Mouse (Mus musculus): ENCODE data around the gene Gm5741. TPM values are rescaled to one million over a fixed set of nuclear protein-coding genes. Genes with fewer than 3 reads are reported as not detected.

The Gm5741 gene
- 0.51 TPM in 1 of 2 replicates, not detected in the other for polyA plus RNA-seq (2015; fragmentation: Nextera tagmentation; extraction: Ambion mirVana)

GRCm38 (mm10) chr8:85067982-85068381 is at the start of gene Gm5741:
Gm5741 (minus strand) TSS chr8:85067982.

GRCm38 (mm10) chr8:85083108-85083813 is 15.5 kb upstream of the Gm5741 start, which contains the start of gene Man2b1:
Man2b1 (plus strand) TSS chr8:85083270.

GRCm38 (mm10) chr8:85081216-85081555 is 13.4 kb upstream of the Gm5741 start, which contains the start of gene Wdr83:
Wdr83 (minus strand) TSS chr8:85081306.

GRCm38 (mm10) chr8:85080532-85081215 is 12.9 kb upstream of the Gm5741 start, which contains the start of gene Wdr83os:
Wdr83os (plus strand) TSS chr8:85080740.

GRCm38 (mm10) chr8:85071514-85072281 is 3.9 kb upstream of the Gm5741 start, which contains the start of gene Dhps:
Dhps (plus strand) TSS chr8:85071757.

GRCm38 (mm10) chr8:85059879-85060616 is 7.7 kb downstream of the Gm5741 start, which contains the start of gene Fbxw9:
Fbxw9 (plus strand) TSS chr8:85060055.

GRCm38 (mm10) chr8:85036718-85037365 is 30.9 kb downstream of the Gm5741 start, which contains the start of gene Tnpo2:
Tnpo2 (plus strand) TSS chr8:85036915.

GRCm38 (mm10) chr8:85026670-85027515 is 40.9 kb downstream of the Gm5741 start, which contains the start of gene Trir:
Trir (plus strand) TSS chr8:85026823.

GRCm38 (mm10) chr8:85025098-85025932 is 42.5 kb downstream of the Gm5741 start, which contains the start of gene Asna1:
Asna1 (minus strand) TSS chr8:85025281.

Other genes starting within 250 kb of the Gm5741 start
- 3.4 and 3.7 TPM in 2 replicates for gene Dand5, start 245.2 kb downstream of the Gm5741 start, polyA plus RNA-seq (2015; fragmentation: Nextera tagmentation; extraction: Ambion mirVana)
- 42.0 and 45.4 TPM in 2 replicates for gene Gadd45gip1, start 236.5 kb downstream of the Gm5741 start, polyA plus RNA-seq (2015; fragmentation: Nextera tagmentation; extraction: Ambion mirVana)
- gene Rad23a, start 227.3 kb downstream of the Gm5741 start, polyA plus RNA-seq (2015; fragmentation: Nextera tagmentation; extraction: Ambion mirVana), result 257 and 273 TPM in 2 replicates
- gene Calr, start 221.0 kb downstream of the Gm5741 start, polyA plus RNA-seq (2015; fragmentation: Nextera tagmentation; extraction: Ambion mirVana), result 262 and 293 TPM in 2 replicates
- gene Farsa, start 211.0 kb downstream of the Gm5741 start, polyA plus RNA-seq (2015; fragmentation: Nextera tagmentation; extraction: Ambion mirVana), result 63.1 and 64.4 TPM in 2 replicates
- 100 and 115 TPM in 2 replicates for gene Syce2, start 195.9 kb downstream of the Gm5741 start, polyA plus RNA-seq (2015; fragmentation: Nextera tagmentation; extraction: Ambion mirVana)
- gene Gcdh, start 174.1 kb downstream of the Gm5741 start, polyA plus RNA-seq (2015; fragmentation: Nextera tagmentation; extraction: Ambion mirVana), result 22.5 and 24.8 TPM in 2 replicates
- 323 and 405 TPM in 2 replicates for gene Klf1, start 166.1 kb downstream of the Gm5741 start, polyA plus RNA-seq (2015; fragmentation: Nextera tagmentation; extraction: Ambion mirVana)
- gene Dnase2a, start 159.4 kb downstream of the Gm5741 start, polyA plus RNA-seq (2015; fragmentation: Nextera tagmentation; extraction: Ambion mirVana), result 29.2 TPM in 2 replicates
- 0.22 and 0.30 TPM in 2 replicates for gene Mast1, start 130.6 kb downstream of the Gm5741 start, polyA plus RNA-seq (2015; fragmentation: Nextera tagmentation; extraction: Ambion mirVana)
- 0.19 TPM in 1 of 2 replicates, not detected in the other for gene Rtbdn, start 121.0 kb downstream of the Gm5741 start, polyA plus RNA-seq (2015; fragmentation: Nextera tagmentation; extraction: Ambion mirVana)
- gene Gm49661, start 98.5 kb downstream of the Gm5741 start, polyA plus RNA-seq (2015; fragmentation: Nextera tagmentation; extraction: Ambion mirVana), result not detected in 2 replicates
- gene Prdx2, start 98.4 kb downstream of the Gm5741 start, polyA plus RNA-seq (2015; fragmentation: Nextera tagmentation; extraction: Ambion mirVana), result 1,795 and 2,054 TPM in 2 replicates
- 139 and 165 TPM in 2 replicates for gene Rnaseh2a, start 98.2 kb downstream of the Gm5741 start, polyA plus RNA-seq (2015; fragmentation: Nextera tagmentation; extraction: Ambion mirVana)
- gene Junb, start 89.3 kb downstream of the Gm5741 start, polyA plus RNA-seq (2015; fragmentation: Nextera tagmentation; extraction: Ambion mirVana), result 22.6 and 26.1 TPM in 2 replicates
- 5.2 and 5.7 TPM in 2 replicates for gene Hook2, start 77.4 kb downstream of the Gm5741 start, polyA plus RNA-seq (2015; fragmentation: Nextera tagmentation; extraction: Ambion mirVana)
- gene Best2, start 53.5 kb downstream of the Gm5741 start, polyA plus RNA-seq (2015; fragmentation: Nextera tagmentation; extraction: Ambion mirVana), result 0.08 TPM in 1 of 2 replicates, not detected in the other
- 59.9 and 62.1 TPM in 2 replicates for gene Asna1, start 42.7 kb downstream of the Gm5741 start, polyA plus RNA-seq (2015; fragmentation: Nextera tagmentation; extraction: Ambion mirVana)
- gene Trir, start 41.2 kb downstream of the Gm5741 start, polyA plus RNA-seq (2015; fragmentation: Nextera tagmentation; extraction: Ambion mirVana), result 96.0 and 106 TPM in 2 replicates
- gene Tnpo2, start 31.1 kb downstream of the Gm5741 start, polyA plus RNA-seq (2015; fragmentation: Nextera tagmentation; extraction: Ambion mirVana), result 16.3 and 17.1 TPM in 2 replicates
- 7.7 and 11.9 TPM in 2 replicates for gene Fbxw9, start 7.9 kb downstream of the Gm5741 start, polyA plus RNA-seq (2015; fragmentation: Nextera tagmentation; extraction: Ambion mirVana)
- 34.8 and 37.4 TPM in 2 replicates for gene Dhps, start 3.8 kb upstream of the Gm5741 start, polyA plus RNA-seq (2015; fragmentation: Nextera tagmentation; extraction: Ambion mirVana)
- 100 and 103 TPM in 2 replicates for gene Wdr83os, start 12.8 kb upstream of the Gm5741 start, polyA plus RNA-seq (2015; fragmentation: Nextera tagmentation; extraction: Ambion mirVana)
- 28.5 and 33.2 TPM in 2 replicates for gene Wdr83, start 13.3 kb upstream of the Gm5741 start, polyA plus RNA-seq (2015; fragmentation: Nextera tagmentation; extraction: Ambion mirVana)
- 41.9 and 56.5 TPM in 2 replicates for gene Man2b1, start 15.3 kb upstream of the Gm5741 start, polyA plus RNA-seq (2015; fragmentation: Nextera tagmentation; extraction: Ambion mirVana)
- gene Zfp791, start 55.1 kb upstream of the Gm5741 start, polyA plus RNA-seq (2015; fragmentation: Nextera tagmentation; extraction: Ambion mirVana), result 0.40 and 0.47 TPM in 2 replicates
- gene Cks1brt, start 83.9 kb upstream of the Gm5741 start, polyA plus RNA-seq (2015; fragmentation: Nextera tagmentation; extraction: Ambion mirVana), result not detected in 2 replicates
- not detected in 2 replicates for gene Olfr371, start 158.0 kb upstream of the Gm5741 start, polyA plus RNA-seq (2015; fragmentation: Nextera tagmentation; extraction: Ambion mirVana)
- gene Orc6, start 231.7 kb upstream of the Gm5741 start, polyA plus RNA-seq (2015; fragmentation: Nextera tagmentation; extraction: Ambion mirVana), result 118 and 132 TPM in 2 replicates
- gene Vps35, start 231.8 kb upstream of the Gm5741 start, polyA plus RNA-seq (2015; fragmentation: Nextera tagmentation; extraction: Ambion mirVana), result 83.0 and 83.2 TPM in 2 replicates

Data from spleen, postnatal 0 days (tissue).